Mouse (Mus musculus) kidney, adult 2 months (tissue): Measurements from ENCODE around the gene Ftl1-ps1.

ENCODE experiments used
- CTCF ChIP-seq: fragments of 200-500 bp; conservative IDR thresholded peaks from 2 replicates; pipeline ENCODE4 v1.5.1; 2011; ENCODE audit warnings: low read depth, mild to moderate bottlenecking, control low read depth, low read length, moderate library complexity, mixed read lengths; ENCODE audit not compliant: insufficient read depth, insufficient read length
- POLR2A ChIP-seq: fragments of 200-500 bp; IDR thresholded peaks from one replicate; pipeline ENCODE4 v1.6.1; 2011; ENCODE audit warnings: low read depth, low read length, control low read depth

- no peak for TF ChIP-seq CTCF
- TF ChIP-seq POLR2A: no peak
Observed at GRCm38 (mm10) chr13:74382289-74382688, 17.2 kb upstream of the Ftl1-ps1 start.
